Mouse (Mus musculus) thymus, adult 2 months (tissue): ENCODE data around the gene Pdcl2. TPM values are rescaled to one million over a fixed set of nuclear protein-coding genes. Genes with fewer than 3 reads are reported as not detected.

Source experiments
- DNase-seq: peaks from one replicate; pipeline ENCODE4 v3.0.0; 2021
- H3K27ac ChIP-seq: fragments of 200-500 bp; 2 replicates; pipeline ENCODE4 v1.5.1; 2012; ENCODE audit warnings: low read length, control low read depth; ENCODE audit not compliant: control insufficient read depth, insufficient read depth
- H3K27me3 ChIP-seq: fragments of 200-500 bp; 2 replicates; pipeline ENCODE4 v1.6.1; 2012; ENCODE audit warnings: mild to moderate bottlenecking, low read length, moderate library complexity, mixed read lengths; ENCODE audit not compliant: control insufficient read depth, insufficient read depth
- H3K36me3 ChIP-seq: fragments of 200-500 bp; 2 replicates; pipeline ENCODE4 v1.6.1; 2012; ENCODE audit warnings: mild to moderate bottlenecking, low read length, moderate library complexity; ENCODE audit not compliant: control insufficient read depth, insufficient read depth
- H3K4me1 ChIP-seq: fragments of 200-500 bp; replicated peaks from 2 replicates; pipeline ENCODE4 v1.6.1; 2012; ENCODE audit warnings: low read length; ENCODE audit not compliant: control insufficient read depth, insufficient read depth
- H3K4me3 ChIP-seq: fragments of 200-500 bp; 2 replicates; pipeline ENCODE4 v1.5.1; 2012; ENCODE audit warnings: mild to moderate bottlenecking, low read length, control low read depth, moderate library complexity; ENCODE audit not compliant: control insufficient read depth, insufficient read depth
- CTCF ChIP-seq: fragments of 200-500 bp; IDR thresholded peaks from 2 replicates; pipeline ENCODE4 v1.5.1; 2012; ENCODE audit warnings: mild to moderate bottlenecking, control low read depth, low read length, moderate library complexity, borderline replicate concordance; ENCODE audit not compliant: control insufficient read depth, poor library complexity, insufficient read depth; ENCODE audit errors: extremely low read depth
- POLR2A ChIP-seq: fragments of 200-500 bp; IDR thresholded peaks from 2 replicates; pipeline ENCODE4 v1.6.1; 2012; ENCODE audit warnings: mild to moderate bottlenecking, low read length, control low read depth, moderate library complexity; ENCODE audit not compliant: control insufficient read depth, poor library complexity, insufficient read depth; ENCODE audit errors: extremely low read depth
- WGBS: fragments of 180-500 bp; shearing (Covaris S2); methylation state at CpG from one replicate; pipeline ENCODE4 v1.1.7; 2018; 5-methylcytosine and 5-hydroxymethylcytosine counted together
- polyA plus RNA-seq: library from polyadenylated mRNA; depleted of rRNA; stranded (reverse); fragments of >200 nt; gene quantifications from 2 replicates; pipeline ENCODE4 v1.2.3, GENCODE M21; 2012; rRNA removed

The Pdcl2 gene
- not detected in 2 replicates for polyA plus RNA-seq

DNA sequence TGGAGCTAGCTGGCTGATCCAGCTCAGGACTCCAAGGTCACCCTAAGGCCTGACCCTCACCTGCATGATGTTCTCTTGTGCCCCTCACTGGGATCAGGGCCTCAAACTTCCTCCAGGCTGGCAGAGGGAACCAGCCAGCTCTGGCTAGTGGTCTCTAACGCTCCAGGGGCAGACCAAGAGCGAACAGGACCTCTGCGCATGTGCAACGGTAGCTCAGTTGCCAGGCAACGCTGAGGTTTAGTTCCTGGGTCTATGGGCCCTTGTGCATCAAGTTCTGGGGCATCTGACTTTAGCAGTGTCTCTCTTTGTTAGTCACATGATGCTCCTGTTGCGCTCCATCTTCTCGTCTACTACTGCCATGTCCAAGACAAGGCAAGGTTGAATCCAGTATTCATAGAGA lies at the start of gene Pdcl2:
Gene Pdcl2, minus strand, starts transcription at position 204 of the 400 bp plus-strand sequence.
- no peak for TF ChIP-seq CTCF
- TF ChIP-seq POLR2A = no peak

GRCm38 (mm10) chr5:76379216-76379615 lies 48.3 kb upstream of the Pdcl2 start:
- H3K4me3 ChIP-seq = no peak overlapping the region
- H3K4me1 ChIP-seq = no peaks in the 10 kb centered on the region
- 86% methylated on average over 3 of the region's 3 CpGs for WGBS
- no peaks in the 10 kb centered on the region for H3K36me3 ChIP-seq
- TF ChIP-seq CTCF (no peak), POLR2A (no peak)
- H3K27me3 ChIP-seq = no peaks in the 10 kb centered on the region
- no peak overlapping the region for H3K27ac ChIP-seq
- DNase-seq = no peak

More for the DNA sequence above, at the start of gene Pdcl2:
- Histone ChIP-seq H3K27ac (no peak within 1 kb of the TSS), H3K27me3 (no peaks in the 10 kb centered on the region), H3K36me3 (no peaks in the 10 kb centered on the region), H3K4me3 (no peak within 1 kb of the TSS), H3K4me1 (no peaks in the 10 kb centered on the region)
- no peak for DNase-seq
- 89% methylated on average over 7 of the region's 7 CpGs for WGBS

DNA sequence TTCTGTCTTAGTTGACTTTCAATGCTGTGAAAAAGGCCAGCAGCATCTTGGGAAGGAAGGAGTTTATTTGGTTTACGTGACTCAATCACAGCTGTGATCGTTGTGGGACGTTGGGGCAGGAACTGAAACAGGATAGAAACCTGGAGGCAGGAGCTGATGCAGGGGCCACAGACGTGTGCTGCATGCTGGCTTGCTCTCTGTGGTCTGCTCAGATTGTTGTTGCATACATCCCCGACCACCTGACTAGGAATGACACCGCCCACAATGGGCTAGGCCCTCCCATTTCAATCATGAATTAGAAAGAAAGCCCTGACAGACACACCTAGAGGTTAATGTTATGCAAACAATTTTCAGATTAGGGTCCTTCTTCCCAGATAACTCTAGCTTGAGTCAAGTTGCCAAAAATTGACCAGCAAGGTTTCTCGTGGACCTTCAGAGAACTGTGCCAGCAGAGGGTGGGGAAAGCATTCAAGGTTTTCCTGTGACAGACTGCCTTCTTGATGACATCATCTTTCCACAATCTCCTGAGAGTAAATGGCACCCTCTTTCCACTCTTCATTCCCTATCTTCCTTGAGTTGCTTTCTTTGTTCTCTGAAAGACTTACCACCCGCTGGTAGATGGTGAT lies 38.4 kb upstream of the Pdcl2 start:
- no peak for DNase-seq
- no peak overlapping the region for H3K4me3 ChIP-seq
- H3K27me3 ChIP-seq = no peaks in the 10 kb centered on the region
- H3K4me1 ChIP-seq = no peaks in the 10 kb centered on the region
- 67% methylated on average over 8 of the region's 8 CpGs for WGBS
- H3K36me3 ChIP-seq = no peaks in the 10 kb centered on the region
- no peak overlapping the region for H3K27ac ChIP-seq
- no peak for TF ChIP-seq POLR2A
- TF ChIP-seq CTCF = no peak

DNA sequence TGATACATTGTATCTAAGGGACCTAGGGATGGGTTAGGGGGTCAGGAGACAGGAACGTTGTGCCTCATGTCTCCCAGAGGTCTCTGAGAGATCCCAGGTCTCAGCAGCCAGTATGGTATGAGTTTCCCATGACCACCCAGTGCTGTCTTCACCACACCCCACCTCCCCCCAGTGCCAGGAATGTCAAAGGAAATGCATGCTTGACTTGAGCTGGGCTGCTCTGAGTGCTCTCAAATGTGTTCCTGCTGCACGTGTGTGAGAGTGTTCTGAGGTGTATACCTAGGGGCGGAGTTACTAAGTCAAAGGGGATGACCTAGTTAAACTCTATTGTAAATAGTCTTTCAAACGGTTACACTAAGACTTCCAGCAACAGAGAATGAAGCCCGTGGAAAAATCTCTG lies 34.5 kb upstream of the Pdcl2 start:
- Histone ChIP-seq H3K36me3 (no peaks in the 10 kb centered on the region), H3K4me3 (no peak overlapping the region), H3K4me1 (no peaks in the 10 kb centered on the region), H3K27ac (no peak overlapping the region), H3K27me3 (no peaks in the 10 kb centered on the region; the same call in 1 of the 2 replicates)
- WGBS = 64% methylated on average over 5 of the region's 5 CpGs
- no peak for TF ChIP-seq POLR2A
- TF ChIP-seq CTCF = no peak
- DNase-seq = no peak

DNA sequence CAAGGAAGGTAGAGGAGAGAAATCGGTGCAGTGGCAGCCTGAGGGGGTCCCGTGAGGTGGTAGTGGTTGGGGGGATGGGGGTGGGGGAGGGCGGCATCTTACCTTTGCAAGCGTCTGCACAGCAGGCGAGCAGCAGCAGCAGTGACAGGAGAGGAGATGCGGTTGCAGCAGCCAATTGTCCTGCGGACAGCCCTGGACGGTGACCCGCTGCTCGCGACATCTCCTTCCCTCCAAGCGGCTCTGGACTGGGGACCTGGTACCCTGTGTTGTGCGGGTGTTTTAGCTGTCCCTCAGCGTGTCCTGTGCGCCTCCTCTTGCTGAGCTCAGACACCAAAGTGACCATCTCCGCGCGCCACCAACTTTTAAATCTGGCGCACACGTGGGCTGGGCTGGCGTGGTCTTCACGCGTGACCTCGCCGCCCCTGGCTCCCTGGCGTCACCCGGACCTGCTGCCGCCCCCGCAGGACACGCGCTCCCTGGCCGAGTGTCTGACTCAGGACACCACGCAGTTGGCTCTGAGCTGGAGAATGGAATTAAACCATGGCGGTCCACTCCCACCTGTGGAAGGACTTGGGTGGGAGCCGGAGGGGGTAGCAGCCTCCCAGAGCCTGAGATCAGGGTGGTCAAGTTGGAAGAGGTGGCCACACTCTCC lies 32.6 kb upstream of the Pdcl2 start, which contains the start of gene Nmu:
Gene Nmu, minus strand, starts transcription at position 336 of the 652 bp plus-strand sequence.
- H3K4me1 ChIP-seq = no peaks in the 10 kb centered on the region
- no peaks in the 10 kb centered on the region for H3K36me3 ChIP-seq
- H3K27ac ChIP-seq = no peak within 1 kb of the TSS
- no peaks in the 10 kb centered on the region; the same call in 1 of the 2 replicates for H3K27me3 ChIP-seq
- DNase-seq = no peak
- TF ChIP-seq CTCF = no peak
- 13% methylated on average over 35 of the region's 35 CpGs for WGBS
- H3K4me3 ChIP-seq = no peak within 1 kb of the TSS

DNA sequence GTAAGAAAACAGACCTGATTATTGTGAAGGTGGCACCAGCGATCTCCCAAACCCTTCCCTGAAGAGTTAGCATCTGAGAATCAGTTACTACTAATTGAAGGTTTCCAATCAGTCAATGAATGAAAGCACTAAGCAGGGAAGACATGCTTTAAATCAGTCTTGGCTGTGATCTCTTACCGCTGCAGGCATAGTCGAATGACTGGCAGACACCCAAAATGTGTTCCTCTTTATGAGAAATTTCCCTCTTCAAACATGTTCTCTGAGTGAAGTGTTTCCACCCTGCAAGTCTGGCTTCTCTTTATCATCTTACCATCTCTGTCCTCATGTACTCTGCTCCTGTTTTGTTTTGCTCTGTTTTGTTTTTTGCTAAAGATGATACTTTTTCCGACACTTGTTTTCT lies 29.8 kb upstream of the Pdcl2 start:
- DNase-seq = no peak
- Histone ChIP-seq H3K27me3 (no peaks in the 10 kb centered on the region; the same call in 1 of the 2 replicates), H3K27ac (no peak overlapping the region), H3K36me3 (no peaks in the 10 kb centered on the region), H3K4me3 (no peak overlapping the region), H3K4me1 (no peaks in the 10 kb centered on the region)
- TF ChIP-seq CTCF = no peak
- TF ChIP-seq POLR2A = no peak
- 48% methylated on average over 4 of the region's 4 CpGs for WGBS

DNA sequence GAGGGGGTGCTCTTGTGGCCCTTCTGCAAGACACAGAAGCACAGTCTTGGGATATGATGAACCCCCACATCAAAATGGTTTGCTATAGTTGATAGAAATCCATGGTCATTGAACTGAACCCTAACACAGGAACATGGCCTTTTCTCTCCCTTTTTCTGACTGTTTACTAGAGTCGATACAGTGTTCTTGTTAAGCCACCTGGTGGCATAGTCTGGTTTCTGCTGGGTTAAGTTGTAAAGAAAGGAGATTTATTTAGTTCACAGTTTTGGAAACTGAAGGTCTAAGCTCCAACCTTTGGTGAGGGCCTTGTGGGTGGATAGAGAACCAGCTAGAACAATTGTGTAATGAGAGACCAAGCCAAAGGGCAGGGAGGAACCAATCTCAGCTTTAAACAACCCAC lies 29.1 kb upstream of the Pdcl2 start:
- WGBS = 91% methylated on average over 1 of the region's 1 CpGs

More for the DNA sequence above, 29.1 kb upstream of the Pdcl2 start:
- Histone ChIP-seq H3K27me3 (no peaks in the 10 kb centered on the region; the same call in 1 of the 2 replicates), H3K4me3 (no peak overlapping the region), H3K27ac (no peak overlapping the region), H3K4me1 (no peaks in the 10 kb centered on the region), H3K36me3 (no peaks in the 10 kb centered on the region)
- no peak for DNase-seq
- no peak for TF ChIP-seq POLR2A
- TF ChIP-seq CTCF = no peak
